ENCODE assay signal across 8 mouse cellular contexts in genomic region chr13:109821725-109822412, GRCm38 (mm10).
DNase-seq lines count a peak whose midpoint lies in the region; ATAC-seq lines count a peak whose summit lies in the region.

No protein-coding gene starts in this region.

- peak; percentile 1; the same call in 1 of the 2 replicates for ATAC-seq in frontal cortex, adult (ENCODE audit: low TSS enrichment)
- ATAC-seq in neural tube, embryonic 12.5 days (ENCODE audit: low FRiP score, low read depth), result peak; percentile 75

- H3K27ac ChIP-seq in brown adipose tissue, adult 24 weeks (replicated peaks; ENCODE audit: low read depth, low read length), result peak overlapping the region; percentile 92
- H3K27ac ChIP-seq in limb, embryonic 10.5 days, result peak overlapping the region; percentile 86
- H3K27ac ChIP-seq in neural tube, embryonic 12.5 days, result peak overlapping the region; percentile 83

- peaks cover 4% of the 10 kb centered on the region; the same call in 1 of the 2 replicates for H3K4me1 ChIP-seq in brown adipose tissue, adult 24 weeks (ENCODE audit: control insufficient read depth, insufficient read depth, insufficient read length, low read length)
- H3K4me1 ChIP-seq in limb, embryonic 10.5 days, result peaks cover 52% of the 10 kb centered on the region
- peaks cover 28% of the 10 kb centered on the region for H3K4me1 ChIP-seq in neural tube, embryonic 12.5 days

- no peaks in the 10 kb centered on the region for H3K36me3 ChIP-seq in limb, embryonic 10.5 days
- no peaks in the 10 kb centered on the region for H3K36me3 ChIP-seq in neural tube, embryonic 12.5 days

- H3K4me3 ChIP-seq in brown adipose tissue, adult 24 weeks (ENCODE audit: insufficient read depth, low read depth, low read length), result peak overlapping the region; percentile 47
- peak overlapping the region; percentile 47 for H3K4me3 ChIP-seq in limb, embryonic 10.5 days
- peak overlapping the region; percentile 26; the same call in 1 of the 2 replicates for H3K4me3 ChIP-seq in neural tube, embryonic 12.5 days

- intact Hi-C loops in heart, postnatal 10 days (cut with DNase I), result loop anchor here (1.0 kb wide), 1 partner anchor 46 kb away; no protein-coding TSS in a partner anchor

- peak overlapping the region; percentile 57; the same call in 1 of the 2 replicates for H3K9ac ChIP-seq in neural tube, embryonic 12.5 days

- 23% methylated on average over 8 of the region's 8 CpGs for WGBS in limb, embryonic 10.5 days
- 21% methylated on average over 8 of the region's 8 CpGs for WGBS in neural tube, embryonic 12.5 days

- no peak for DNase-seq in frontal cortex, postnatal 36 days (ENCODE audit: low spot score in 2 of 2)
- peak; percentile 24 to 25 for DNase-seq in heart, postnatal 10 days
- DNase-seq in limb, embryonic 10.5 days (ENCODE audit: low spot score), result no peak
- no peak for DNase-seq in frontal cortex, postnatal 14 days (ENCODE audit: low spot score in 2 of 2)
- DNase-seq in adrenal gland, postnatal 25 days, result no peak

- peak overlapping the region; percentile 63 for H3K4me2 ChIP-seq in neural tube, embryonic 12.5 days (replicated peaks)

- H3K9me3 ChIP-seq in limb, embryonic 10.5 days (replicated peaks), result no peaks in the 10 kb centered on the region
- no peaks in the 10 kb centered on the region for H3K9me3 ChIP-seq in neural tube, embryonic 12.5 days

- H3K27me3 ChIP-seq in limb, embryonic 10.5 days (ENCODE audit: low read depth, poor library complexity, severe bottlenecking), result no peaks in the 10 kb centered on the region
- H3K27me3 ChIP-seq in neural tube, embryonic 12.5 days (replicated peaks), result no peaks in the 10 kb centered on the region

Comparison
In these comparisons a context has a peak if more than half of its experiments do, and no peak if none do; other contexts are left out.
1. DNase-seq: peak in heart, postnatal 10 days (2 of 2); none in frontal cortex, postnatal 36 days (0 of 2), limb, embryonic 10.5 days (single experiment), frontal cortex, postnatal 14 days (0 of 2) and adrenal gland, postnatal 25 days (single experiment).
2. Peak in every context shown above with its lines, with median percentiles within 50 percentile points of each other: H3K27ac ChIP-seq and H3K4me3 ChIP-seq.